Mouse (Mus musculus): Measurements from ENCODE around the gene Taar7e.
"Not testable (repeated sequence)": the region's sequence is repeated elsewhere in the genome, so short reads cannot be mapped to it uniquely, and the experiment has no call there.

Gene Taar7e

DNA sequence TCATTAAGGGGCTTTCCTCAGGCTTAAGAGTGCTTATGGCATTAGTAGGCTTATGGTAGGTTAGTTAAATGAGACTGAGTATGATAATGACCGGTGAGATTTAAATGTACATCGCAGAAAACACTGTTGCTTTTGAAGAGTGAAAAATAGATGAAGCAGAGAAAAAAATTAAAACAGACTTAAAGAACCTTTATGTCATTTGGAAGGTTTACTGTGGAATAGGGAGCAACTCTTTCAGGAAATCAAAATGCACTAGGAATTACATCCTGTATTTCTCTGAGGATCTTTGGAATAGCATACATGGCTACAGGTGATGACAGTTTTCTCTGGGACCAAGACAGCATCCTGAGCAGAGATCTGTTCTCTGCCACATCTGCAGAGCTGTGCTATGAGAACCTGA, at the start of gene Taar7e:
TSS of gene Taar7e (plus strand) at position 301 of the 400 bp plus-strand sequence.
- no peak for TF ChIP-seq GATA4 (IDR thresholded peaks at IDR 0.05; ENCODE audit: insufficient replicate concordance, low read length)

DNA sequence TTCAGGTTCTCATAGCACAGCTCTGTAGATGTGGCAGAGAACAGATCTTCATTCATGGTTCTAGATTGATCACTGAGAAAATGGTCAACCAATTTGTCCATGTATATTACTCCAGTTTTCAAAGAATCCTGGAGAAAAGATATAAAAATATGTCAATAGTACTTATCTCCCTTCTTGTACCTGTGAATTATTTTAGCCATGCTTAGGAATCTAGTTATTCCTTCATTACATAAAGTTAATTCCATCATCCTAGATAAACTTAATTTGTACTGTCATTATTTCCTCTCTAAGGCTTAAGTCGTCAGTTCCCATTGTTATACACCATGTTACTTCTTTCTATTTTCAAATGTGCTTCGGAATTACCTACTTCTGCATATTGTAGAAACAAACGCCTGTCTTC, 44.0 kb upstream of the Taar7e start, which contains the start of gene Taar7a:
TSS of gene Taar7a (minus strand) at position 101 of the 400 bp plus-strand sequence.
- no peak for TF ChIP-seq GATA4 (IDR thresholded peaks at IDR 0.05; ENCODE audit: insufficient replicate concordance, low read length)

GRCm38 (mm10) chr10:23999639-24000038, 37.8 kb upstream of the Taar7e start, which contains the start of gene Taar7b:
Gene Taar7b (plus strand): TSS chr10:23999939.
- no peak for TF ChIP-seq GATA4 (IDR thresholded peaks at IDR 0.05; ENCODE audit: insufficient replicate concordance, low read length)

DNA sequence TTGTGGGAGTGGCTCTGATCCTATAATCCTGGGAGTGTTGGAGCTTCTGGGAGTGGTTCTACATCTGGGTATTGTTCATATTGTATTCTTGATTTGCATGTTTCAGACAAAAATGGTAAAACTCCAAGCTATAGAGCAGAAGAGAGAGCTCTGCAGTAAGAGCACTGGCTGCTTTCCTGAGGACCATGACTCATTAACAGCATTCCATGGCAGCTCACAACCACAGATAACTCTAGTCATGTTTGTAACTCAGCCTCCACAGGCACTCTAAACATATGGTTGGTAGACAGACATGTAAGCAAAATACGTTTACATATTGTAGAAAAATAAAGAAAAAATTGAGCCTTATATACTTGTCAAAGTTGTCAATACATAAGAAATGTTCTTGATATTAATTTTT, 31.0 kb upstream of the Taar7e start:
- no peak for TF ChIP-seq GATA4 (IDR thresholded peaks at IDR 0.05; ENCODE audit: insufficient replicate concordance, low read length)

GRCm38 (mm10) chr10:24007034-24007433, 30.4 kb upstream of the Taar7e start:
- TF ChIP-seq GATA4 (IDR thresholded peaks at IDR 0.05; ENCODE audit: insufficient replicate concordance, low read length): no peak

GRCm38 (mm10) chr10:24008143-24008542, 29.3 kb upstream of the Taar7e start:
- no peak for TF ChIP-seq GATA4 (IDR thresholded peaks at IDR 0.05; ENCODE audit: insufficient replicate concordance, low read length)

DNA sequence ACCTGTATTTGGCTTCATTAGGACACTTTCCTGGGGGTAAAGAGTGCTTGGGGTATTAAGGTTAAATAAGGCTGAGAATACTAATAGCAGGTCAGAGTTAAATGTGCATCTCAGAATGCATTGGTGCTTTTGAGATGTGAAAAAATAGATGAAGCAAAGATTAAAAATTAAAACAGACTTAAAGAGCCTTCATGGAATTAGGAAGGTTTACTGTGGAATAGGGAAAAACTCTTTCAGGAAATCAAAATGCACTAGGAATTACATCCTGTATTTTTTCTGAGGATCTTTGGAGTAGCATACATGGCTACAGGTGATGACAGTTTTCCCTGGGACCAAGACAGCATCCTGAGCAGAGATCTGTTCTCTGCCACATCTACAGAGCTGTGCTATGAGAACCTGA, 10.5 kb upstream of the Taar7e start, which contains the start of gene Taar7d:
TSS of gene Taar7d (plus strand) at position 301 of the 400 bp plus-strand sequence.
- TF ChIP-seq GATA4 (IDR thresholded peaks at IDR 0.05; ENCODE audit: insufficient replicate concordance, low read length): no peak

GRCm38 (mm10) chr10:24031347-24031746, 6.1 kb upstream of the Taar7e start:
- TF ChIP-seq GATA4 (IDR thresholded peaks at IDR 0.05; ENCODE audit: insufficient replicate concordance, low read length): no peak

- no peak for TF ChIP-seq GATA4 (IDR thresholded peaks at IDR 0.05; ENCODE audit: insufficient replicate concordance, low read length)
Observed at GRCm38 (mm10) chr10:24040120-24040869, 2.9 kb downstream of the Taar7e start.

DNA sequence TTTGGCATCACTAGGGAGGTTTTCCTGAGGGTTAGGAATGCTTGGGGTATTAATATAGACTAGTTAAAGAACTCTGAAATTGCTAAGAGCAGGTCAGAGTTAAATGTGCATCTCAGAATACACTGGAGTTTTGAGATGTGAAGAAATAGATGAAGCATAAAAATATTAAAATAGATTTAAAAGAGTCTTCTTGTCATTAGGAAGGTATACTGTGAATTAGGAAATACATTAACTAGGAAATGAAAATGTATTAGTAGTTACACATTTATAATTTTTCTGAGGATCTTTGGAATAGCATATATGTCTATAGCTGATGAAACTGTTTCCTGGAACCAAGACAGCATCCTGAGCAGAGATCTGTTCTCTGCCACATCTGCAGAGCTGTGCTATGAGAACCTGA, 11.8 kb downstream of the Taar7e start, which contains the start of gene Taar7f:
TSS of gene Taar7f (plus strand) at position 301 of the 400 bp plus-strand sequence.
- no peak for TF ChIP-seq GATA4 (IDR thresholded peaks at IDR 0.05; ENCODE audit: insufficient replicate concordance, low read length)

DNA sequence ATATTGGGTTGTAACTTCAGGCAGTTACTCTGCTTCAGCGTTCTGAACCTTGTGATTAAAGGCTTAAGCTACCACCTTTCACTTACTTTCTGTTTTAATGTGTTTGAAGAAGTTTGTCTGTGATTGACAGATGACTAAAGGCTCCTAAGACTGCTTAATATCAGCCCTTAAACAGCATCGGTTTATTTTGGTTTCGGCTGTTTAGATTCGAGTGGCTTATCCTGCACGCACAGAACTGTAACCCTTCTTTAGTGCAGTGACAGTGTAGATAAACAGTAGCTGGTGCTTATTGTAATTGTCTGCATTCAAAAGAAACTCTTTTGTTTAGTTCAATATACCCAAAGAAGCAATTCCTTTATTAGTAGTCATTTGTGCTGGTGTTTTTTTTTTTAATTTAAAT, 14.6 kb downstream of the Taar7e start:
- TF ChIP-seq GATA4 (IDR thresholded peaks at IDR 0.05; ENCODE audit: insufficient replicate concordance, low read length): no peak

GRCm38 (mm10) chr10:24058986-24059385, 21.6 kb downstream of the Taar7e start:
- TF ChIP-seq GATA4 (IDR thresholded peaks at IDR 0.05; ENCODE audit: insufficient replicate concordance, low read length): no peak

DNA sequence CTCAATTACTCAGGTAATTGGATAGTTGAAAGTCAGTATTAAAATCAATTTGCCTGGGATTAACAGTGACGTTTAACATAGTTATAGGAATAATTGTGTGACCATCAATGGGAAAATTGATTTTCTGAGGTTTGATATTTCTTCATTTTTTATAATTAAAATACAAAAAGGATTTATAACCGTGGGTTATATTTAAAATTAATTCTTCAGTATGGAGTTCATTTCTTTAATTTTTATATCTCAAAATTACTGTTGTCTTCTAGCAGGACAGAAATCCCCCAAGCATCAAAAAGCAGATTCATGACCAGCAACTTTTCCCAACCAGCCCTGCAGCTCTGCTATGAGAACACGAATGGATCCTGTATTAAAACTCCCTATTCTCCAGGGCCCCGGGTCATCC, 38.8 kb downstream of the Taar7e start, which contains the start of gene Taar8a:
TSS of gene Taar8a (plus strand) at position 301 of the 400 bp plus-strand sequence.
- TF ChIP-seq GATA4 (IDR thresholded peaks at IDR 0.05; ENCODE audit: insufficient replicate concordance, low read length): not testable (repeated sequence)

DNA sequence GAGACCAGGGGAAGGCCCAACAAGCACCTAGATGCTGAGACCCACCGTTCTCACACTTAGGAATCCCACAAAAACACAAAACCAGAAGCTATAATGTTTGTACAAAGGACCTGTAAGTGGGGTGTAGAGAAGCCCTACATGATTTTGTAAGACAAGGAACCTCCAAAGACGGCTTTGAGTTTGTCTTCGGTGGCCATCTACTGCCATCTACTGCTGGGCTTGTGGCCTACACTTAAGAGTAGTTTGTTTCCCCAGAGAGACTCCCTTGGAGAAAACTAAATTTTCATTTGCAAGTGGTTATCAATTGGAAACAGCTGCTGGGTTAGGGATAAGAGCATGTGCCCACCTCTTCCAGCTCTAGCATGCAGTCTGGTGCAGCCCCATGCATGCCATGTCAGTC, 42.8 kb downstream of the Taar7e start:
- TF ChIP-seq GATA4 (IDR thresholded peaks at IDR 0.05; ENCODE audit: insufficient replicate concordance, low read length): no peak

DNA sequence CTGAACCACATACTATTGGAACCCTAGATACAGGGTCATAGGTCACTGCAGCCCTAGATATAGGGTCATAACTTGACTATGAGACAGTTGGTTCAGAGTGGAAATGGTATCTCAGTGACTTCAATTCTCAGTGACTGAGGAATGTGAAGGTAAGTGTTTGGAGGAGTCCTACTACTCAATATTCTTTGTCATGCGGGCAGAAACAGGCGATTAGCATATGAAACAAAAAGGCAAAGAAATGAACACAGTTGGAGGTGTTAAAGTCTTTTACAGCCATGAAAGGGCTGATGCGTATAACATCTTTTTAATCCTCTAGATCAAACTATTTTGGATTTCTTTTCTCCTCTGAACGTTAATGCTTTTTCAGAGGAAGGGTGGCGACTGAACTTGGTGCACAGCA, 48.5 kb downstream of the Taar7e start:
- TF ChIP-seq GATA4 (IDR thresholded peaks at IDR 0.05; ENCODE audit: insufficient replicate concordance, low read length): no peak

DNA sequence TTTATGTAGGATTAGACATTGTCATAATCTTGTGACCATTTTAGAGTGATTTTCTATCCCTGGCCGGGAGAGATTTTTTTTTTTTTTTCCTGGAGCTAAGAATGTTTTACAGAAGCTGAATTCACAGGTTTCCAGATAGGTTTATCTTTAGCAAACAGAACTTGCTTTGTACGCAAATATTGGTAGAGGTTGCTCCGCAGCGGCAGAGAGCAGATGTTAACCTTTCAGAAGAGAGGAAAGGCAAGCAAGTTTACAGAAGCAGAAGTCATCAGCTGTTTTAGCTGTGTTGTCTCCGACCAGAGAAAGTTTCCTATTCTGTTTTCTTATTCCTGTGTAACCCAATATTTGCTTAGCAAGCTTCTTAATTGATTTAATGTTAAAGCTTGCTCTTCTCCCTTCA, 49.1 kb downstream of the Taar7e start:
- no peak for TF ChIP-seq GATA4 (IDR thresholded peaks at IDR 0.05; ENCODE audit: insufficient replicate concordance, low read length)

DNA sequence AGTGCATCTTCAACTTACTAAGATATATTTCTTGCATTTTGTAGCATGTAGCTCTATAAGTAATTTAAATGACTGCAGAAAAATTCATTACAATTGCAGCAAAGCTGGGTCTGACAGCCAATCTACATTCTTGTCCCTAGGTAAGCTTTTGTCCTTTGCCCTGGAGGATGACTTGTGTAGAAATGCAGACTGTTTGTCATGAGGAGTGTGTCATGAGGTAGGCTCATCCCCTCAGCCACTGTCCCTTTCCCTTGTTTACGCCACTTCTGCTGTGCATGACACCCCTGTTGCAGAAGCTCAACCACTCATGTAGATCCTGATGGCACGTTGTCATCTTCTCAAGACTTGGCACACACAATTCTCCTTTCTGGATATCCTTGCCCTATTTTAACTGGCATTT, 49.8 kb downstream of the Taar7e start:
- no peak for TF ChIP-seq GATA4 (IDR thresholded peaks at IDR 0.05; ENCODE audit: insufficient replicate concordance, low read length)

Data from liver, adult (tissue).